Mouse (Mus musculus) lung, postnatal 0 days (tissue): ENCODE data around the gene Nr0b2.

ENCODE experiments used
- CTCF ChIP-seq: IDR thresholded peaks from 2 replicates; pipeline ENCODE4 v1.5.1; 2016; ENCODE audit warnings: antibody characterized with exemption, mild to moderate bottlenecking
- EP300 ChIP-seq: IDR thresholded peaks from 2 replicates; pipeline ENCODE4 v1.6.1; 2016; ENCODE audit warnings: antibody characterized with exemption, mild to moderate bottlenecking, control low read depth

DNA sequence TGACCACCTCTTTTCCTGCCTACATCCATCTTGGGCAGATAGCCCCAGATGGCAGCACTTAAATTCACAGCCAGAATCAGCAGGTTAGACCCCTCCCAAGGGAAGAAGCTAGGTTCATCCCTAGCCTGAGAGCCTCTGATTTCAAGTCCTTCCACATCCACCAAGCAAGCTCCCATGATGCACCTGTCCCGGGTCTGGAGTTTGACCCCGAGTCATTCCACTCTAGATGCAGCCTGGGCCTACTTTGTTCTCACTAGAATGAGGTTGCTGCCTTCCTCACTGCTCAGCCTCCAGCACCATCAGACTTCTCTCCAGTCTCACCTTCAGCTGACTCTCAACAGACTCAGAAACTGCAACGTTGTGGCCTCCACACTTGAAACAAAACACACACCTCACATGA is 17.1 kb upstream of the Nr0b2 start:
- TF ChIP-seq CTCF (no peak), EP300 (no peak)
